Mouse (Mus musculus) hindbrain, postnatal 0 days (tissue): ENCODE results near the gene Gpr37l1. TPM values are rescaled to one million over a fixed set of nuclear protein-coding genes. Genes with fewer than 3 reads are reported as not detected.

Source experiments
- ATAC-seq: fragments of 200-750 bp; cut with Nextera tagmentation; 2 replicates; pipeline ENCODE4 v1.8.0; 2017; ENCODE audit warnings: mild to moderate bottlenecking, moderate TSS enrichment, moderate library complexity
- DNase-seq: peaks from one replicate; pipeline ENCODE4 v3.0.0-alpha.2; 2015; ENCODE audit warnings: low spot score
- H3K27ac ChIP-seq: fragments of 300-500 bp; sonication (generic); 2 replicates; pipeline ENCODE4 v1.5.1; 2014; ENCODE audit warnings: mild to moderate bottlenecking
- H3K27me3 ChIP-seq: fragments of 300-500 bp; sonication (generic); 2 replicates; pipeline ENCODE4 v1.6.1; 2014; ENCODE audit warnings: low read length, mixed read lengths; ENCODE audit not compliant: insufficient read depth
- H3K36me3 ChIP-seq: fragments of 300-500 bp; sonication (generic); 2 replicates; pipeline ENCODE4 v1.6.1; 2014; ENCODE audit warnings: low read length, mixed read lengths; ENCODE audit not compliant: insufficient read depth
- H3K4me1 ChIP-seq: fragments of 300-500 bp; sonication (generic); 2 replicates; pipeline ENCODE4 v1.6.1; 2014; ENCODE audit warnings: antibody characterized with exemption, low read length, mixed read lengths; ENCODE audit not compliant: insufficient read depth
- H3K4me2 ChIP-seq: fragments of 300-500 bp; sonication (generic); 2 replicates; pipeline ENCODE4 v1.6.1; 2014; ENCODE audit warnings: low read depth, mild to moderate bottlenecking, low read length, moderate library complexity, mixed read lengths
- H3K4me3 ChIP-seq: fragments of 300-500 bp; sonication (generic); 2 replicates; pipeline ENCODE4 v1.5.1; 2014; ENCODE audit warnings: low read length
- H3K9ac ChIP-seq: fragments of 300-500 bp; sonication (generic); replicated peaks from 2 replicates; pipeline ENCODE4 v1.6.1; 2014; ENCODE audit warnings: mild to moderate bottlenecking, low read length, moderate library complexity, mixed read lengths
- H3K9me3 ChIP-seq: fragments of 300-500 bp; sonication (generic); 2 replicates; pipeline ENCODE4 v1.6.1; 2016; ENCODE audit warnings: low read length, mixed read lengths
- CTCF ChIP-seq: IDR thresholded peaks from 2 replicates; pipeline ENCODE4 v1.5.1; 2016; ENCODE audit warnings: antibody characterized with exemption, control low read depth, low read depth
- WGBS: fragments of 180-500 bp; shearing (Covaris S2); extraction: QIAGEN DNeasy Blood & Tissue Kit; methylation state at CpG from one replicate; pipeline ENCODE4 v1.1.7; 2014; 5-methylcytosine and 5-hydroxymethylcytosine counted together
- polyA plus RNA-seq: library from polyadenylated mRNA; unstranded; fragments of >200 nt; fragmentation: Nextera tagmentation; extraction: Ambion mirVana; gene quantifications from 2 replicates; pipeline ENCODE4 v1.2.1, GENCODE M21; 2015
- total RNA-seq: library from RNA; depleted of rRNA; stranded (reverse); fragments of >200 nt; gene quantifications from 2 replicates; pipeline ENCODE4 v1.2.3, GENCODE M21; 2014

The Gpr37l1 gene
- total and polyA plus RNA-seq, 2 experiments from 2014 or later, result 24.9 to 66.3 TPM

DNA sequence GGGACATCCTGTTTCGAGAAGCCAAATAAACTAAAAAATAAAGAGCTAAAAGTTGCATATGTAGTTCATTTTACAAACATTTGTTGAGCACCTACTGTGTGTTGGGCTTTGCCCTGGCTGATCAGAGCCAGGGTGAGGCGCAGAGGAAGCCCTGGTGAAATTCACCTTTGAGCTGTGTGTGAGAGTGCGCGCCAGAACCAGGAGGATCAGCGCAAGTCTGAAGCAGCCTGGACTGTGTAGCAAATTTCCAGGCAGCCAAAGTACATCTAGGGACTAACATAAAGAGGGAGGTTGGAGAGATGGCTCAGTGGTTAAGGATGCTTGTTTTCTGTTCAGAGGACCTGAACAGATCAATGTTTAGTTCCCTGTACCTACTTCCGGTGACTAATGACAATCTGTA lies 5.8 kb upstream of the Gpr37l1 start:
- Histone ChIP-seq H3K9me3 (no peaks in the 10 kb centered on the region), H3K4me2 (no peak overlapping the region), H3K4me3 (no peak overlapping the region), H3K4me1 (0 out of 2 replicates have a peak, but pooled peaks cover 4% of the 10 kb centered on the region), H3K36me3 (no peaks in the 10 kb centered on the region), H3K9ac (no peak overlapping the region), H3K27me3 (no peaks in the 10 kb centered on the region), H3K27ac (no peak overlapping the region)
- DNase-seq (no peak), ATAC-seq (no peak)
- TF ChIP-seq CTCF, result no peak
- 94% methylated on average over 6 of the region's 6 CpGs for WGBS

GRCm38 (mm10) chr1:135171984-135172383 lies 4.5 kb upstream of the Gpr37l1 start:
- DNase-seq, result peak; percentile 93
- ATAC-seq, result peak; percentile 87
- H3K4me3 ChIP-seq, result no peak overlapping the region
- peak; percentile 93 for TF ChIP-seq CTCF
- 51% methylated on average over 6 of the region's 6 CpGs for WGBS
- no peak overlapping the region for H3K27ac ChIP-seq
- H3K4me1 ChIP-seq, result 0 out of 2 replicates have a peak, but pooled peaks cover 4% of the 10 kb centered on the region
- no peak overlapping the region for H3K9ac ChIP-seq
- no peak overlapping the region for H3K4me2 ChIP-seq
- no peaks in the 10 kb centered on the region for H3K27me3 ChIP-seq
- H3K9me3 ChIP-seq, result no peaks in the 10 kb centered on the region
- H3K36me3 ChIP-seq, result no peaks in the 10 kb centered on the region

DNA sequence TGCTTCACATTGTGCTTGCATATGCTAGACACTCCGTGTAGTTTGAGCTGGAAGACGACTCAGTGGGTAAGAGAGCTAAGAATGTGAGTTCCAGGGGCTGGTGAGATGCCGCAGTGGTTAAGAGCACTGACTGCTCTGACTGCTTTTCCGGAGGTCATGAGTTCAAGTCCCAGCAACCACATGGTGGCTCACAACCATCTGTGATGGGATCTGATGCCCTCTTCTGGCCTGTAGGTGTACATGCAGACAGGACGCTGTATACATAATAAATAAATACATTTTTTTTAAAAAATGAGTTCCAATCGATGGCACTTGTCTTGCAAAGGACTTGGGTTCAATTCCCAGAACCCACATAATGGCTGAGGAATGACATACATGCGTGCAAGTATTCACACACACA lies 3.7 kb upstream of the Gpr37l1 start:
- no peaks in the 10 kb centered on the region for H3K36me3 ChIP-seq
- H3K27me3 ChIP-seq, result no peaks in the 10 kb centered on the region
- H3K4me2 ChIP-seq, result no peak overlapping the region
- WGBS, result 87% methylated on average over 7 of the region's 7 CpGs
- TF ChIP-seq CTCF, result peak; percentile 54
- H3K4me3 ChIP-seq, result no peak overlapping the region
- no peak overlapping the region for H3K27ac ChIP-seq
- no peak for DNase-seq
- no peak overlapping the region for H3K9ac ChIP-seq
- no peaks in the 10 kb centered on the region for H3K9me3 ChIP-seq
- no peak for ATAC-seq
- 0 out of 2 replicates have a peak, but pooled peaks cover 4% of the 10 kb centered on the region for H3K4me1 ChIP-seq

DNA sequence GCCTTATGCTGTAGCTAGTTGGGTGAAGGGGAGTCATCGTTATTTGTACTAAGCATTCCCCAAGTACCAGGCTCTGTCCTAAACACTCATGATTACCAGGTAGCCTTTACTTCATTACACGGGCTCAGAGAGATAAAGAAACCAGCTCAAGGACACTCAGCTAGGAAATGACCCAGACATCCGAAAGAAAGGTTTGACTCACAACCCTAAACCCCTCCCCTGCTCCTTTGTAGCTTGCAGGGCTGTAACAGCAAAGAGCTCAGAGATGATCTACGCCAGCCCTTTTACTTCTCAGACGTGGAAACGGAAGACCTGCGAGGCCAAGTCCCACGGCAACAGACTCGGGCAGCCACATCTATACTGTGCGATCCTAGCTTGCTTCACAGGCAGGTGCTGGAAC lies 2.8 kb upstream of the Gpr37l1 start:
- TF ChIP-seq CTCF, result no peak
- Histone ChIP-seq H3K27me3 (no peaks in the 10 kb centered on the region), H3K27ac (peak overlapping the region; percentile 66), H3K4me1 (0 out of 2 replicates have a peak, but pooled peaks cover 4% of the 10 kb centered on the region), H3K9me3 (no peaks in the 10 kb centered on the region), H3K4me3 (no peak overlapping the region), H3K36me3 (no peaks in the 10 kb centered on the region), H3K4me2 (no peak overlapping the region), H3K9ac (no peak overlapping the region)
- ATAC-seq (no peak), DNase-seq (no peak)
- 71% methylated on average over 10 of the region's 10 CpGs for WGBS

DNA sequence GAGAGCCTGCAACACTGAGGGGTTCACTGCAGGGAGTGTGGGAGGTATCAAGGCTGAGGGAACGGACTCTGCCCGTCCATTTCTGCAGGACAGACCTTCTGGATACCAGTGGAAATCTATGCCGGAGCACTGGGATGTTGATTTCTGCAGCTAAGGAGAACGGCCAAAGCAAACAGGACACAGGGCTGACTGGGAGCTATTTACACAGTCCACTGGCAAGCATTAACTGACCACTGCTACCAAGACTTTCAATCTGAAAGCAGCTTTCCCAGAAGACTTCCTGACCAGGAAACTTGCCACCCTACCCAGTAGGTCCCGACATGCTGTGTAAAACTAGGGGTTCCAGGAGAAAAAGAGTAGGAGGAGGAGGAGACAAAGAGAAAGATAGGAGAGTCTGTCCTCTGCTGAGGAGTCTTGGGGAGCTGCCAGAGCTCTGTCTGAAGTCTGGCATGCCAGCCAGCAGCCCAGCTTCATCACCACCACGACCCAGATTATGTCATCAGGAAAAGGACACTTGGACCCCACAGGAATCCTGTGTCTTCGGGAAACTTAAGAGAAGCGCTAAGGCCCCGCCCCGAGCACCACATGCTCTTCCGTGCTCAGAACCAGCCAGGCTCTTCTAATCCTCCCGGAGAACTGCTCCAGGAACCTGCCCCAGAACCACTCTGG lies 2.2 kb upstream of the Gpr37l1 start:
- Histone ChIP-seq H3K27me3 (no peaks in the 10 kb centered on the region), H3K27ac (peak overlapping the region; percentile 66), H3K9me3 (no peaks in the 10 kb centered on the region), H3K4me3 (no peak overlapping the region), H3K9ac (no peak overlapping the region), H3K4me2 (peak overlapping the region; percentile 8; the same call in 1 of the 2 replicates), H3K4me1 (0 out of 2 replicates have a peak, but pooled peaks cover 4% of the 10 kb centered on the region), H3K36me3 (no peaks in the 10 kb centered on the region)
- ATAC-seq (peak; percentile 55), DNase-seq (peak; percentile 67)
- TF ChIP-seq CTCF, result no peak
- 35% methylated on average over 12 of the region's 12 CpGs for WGBS

GRCm38 (mm10) chr1:135168453-135169200 lies 1.1 kb upstream of the Gpr37l1 start:
- Histone ChIP-seq H3K9ac (no peak overlapping the region), H3K9me3 (no peaks in the 10 kb centered on the region), H3K4me2 (no peak overlapping the region), H3K36me3 (no peaks in the 10 kb centered on the region), H3K4me3 (no peak overlapping the region), H3K27me3 (no peaks in the 10 kb centered on the region), H3K4me1 (0 out of 2 replicates have a peak, but pooled peaks cover 4% of the 10 kb centered on the region), H3K27ac (no peak overlapping the region)
- DNase-seq (no peak), ATAC-seq (no peak)
- 92% methylated on average over 10 of the region's 10 CpGs for WGBS
- no peak for TF ChIP-seq CTCF
